Mouse (Mus musculus) C2C12 (cell line): Measurements from ENCODE around the gene Helb.

Source experiments
- CEBPB ChIP-seq: IDR thresholded peaks from one replicate; pipeline ENCODE4 v1.6.1; 2011; ENCODE audit warnings: low read depth, mild to moderate bottlenecking, control low read depth, moderate library complexity
- CTCF ChIP-seq: IDR thresholded peaks from one replicate; pipeline ENCODE4 v1.5.1; 2011; ENCODE audit not compliant: control insufficient read depth, insufficient read depth, insufficient read length
- FOSL1 ChIP-seq: IDR thresholded peaks from one replicate; pipeline ENCODE4 v1.8.0; 2011; ENCODE audit warnings: mild to moderate bottlenecking, low read length; ENCODE audit not compliant: poor library complexity, insufficient read depth, severe bottlenecking
- MAX ChIP-seq: IDR thresholded peaks from one replicate; pipeline ENCODE4 v1.6.1; 2011; ENCODE audit warnings: mild to moderate bottlenecking, control low read depth
- MYOG ChIP-seq: IDR thresholded peaks from one replicate; pipeline ENCODE4 v1.6.1; 2011; ENCODE audit not compliant: control insufficient read depth, insufficient read length; ENCODE audit errors: extremely low read depth
- USF1 ChIP-seq: IDR thresholded peaks from one replicate; pipeline ENCODE4 v1.6.1; 2011; ENCODE audit warnings: low read depth, mild to moderate bottlenecking, control low read depth, moderate library complexity

DNA sequence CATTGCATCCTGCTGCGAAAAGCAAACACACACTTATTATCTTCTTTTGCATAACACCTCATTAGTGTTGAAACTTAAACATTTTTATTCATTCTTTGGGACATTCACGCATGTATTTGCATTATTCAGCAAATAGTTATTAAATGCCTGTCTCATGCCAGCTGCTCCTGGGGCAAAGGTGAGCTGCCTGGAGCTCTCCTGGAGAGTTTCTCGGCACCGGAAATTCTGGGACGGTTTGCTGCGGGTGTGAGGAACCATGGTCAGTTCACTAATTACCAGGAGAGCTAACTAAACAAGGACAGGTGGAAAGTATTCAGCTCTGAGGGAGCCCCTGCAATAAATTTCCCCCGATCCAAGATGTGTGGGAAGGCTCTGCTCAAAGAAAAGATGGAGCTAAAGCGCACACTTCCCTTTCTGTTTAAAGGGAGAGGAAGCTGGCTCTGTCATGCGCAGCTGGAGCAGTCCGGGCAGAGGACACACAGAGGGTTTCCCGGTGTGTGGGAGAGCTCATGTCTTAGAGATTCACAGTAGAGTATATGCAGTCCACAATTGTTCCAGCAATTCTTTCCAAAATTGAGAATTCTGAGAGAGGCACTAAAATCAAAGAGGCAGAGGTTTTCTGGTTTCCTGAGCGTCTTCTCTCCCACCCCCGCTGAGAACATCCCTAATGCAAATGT is 16.0 kb upstream of the Helb start:
- TF ChIP-seq MAX = no peak
- no peak for TF ChIP-seq FOSL1
- no peak for TF ChIP-seq CTCF
- TF ChIP-seq MYOG = no peak
- no peak for TF ChIP-seq USF1
- TF ChIP-seq CEBPB = no peak
